Mouse (Mus musculus) CH12.LX (cell line): ENCODE measurements around the gene Gm19410. TPM values are rescaled to one million over a fixed set of nuclear protein-coding genes. Genes with fewer than 3 reads are reported as not detected.

ENCODE experiments used
- DNase-seq: peaks from one replicate; pipeline ENCODE4 v3.0.0-alpha.2; 2013; ENCODE audit errors: extremely low read depth
- H3K27ac ChIP-seq: 2 replicates; pipeline ENCODE4 v1.5.1; 2012; ENCODE audit warnings: low read depth, mild to moderate bottlenecking, control low read depth, moderate library complexity; ENCODE audit not compliant: insufficient read depth
- H3K27me3 ChIP-seq: replicated peaks from 2 replicates; pipeline ENCODE3; 2012; ENCODE audit warnings: inconsistent platforms
- H3K36me3 ChIP-seq, 2 experiments: replicated peaks in 1 of 2; 2 replicates each; pipeline versions ENCODE3 to v1.6.1; 2012; ENCODE audit warnings: inconsistent platforms in 1 of 2, low read length in 1 of 2, mild to moderate bottlenecking in 1 of 2, mixed read lengths in 1 of 2, moderate library complexity in 1 of 2; ENCODE audit not compliant: control insufficient read depth in 1 of 2, insufficient read depth in 1 of 2
- H3K4me1 ChIP-seq, 2 experiments: 2 replicates each; pipeline ENCODE4 v1.6.1; 2012; ENCODE audit warnings: inconsistent platforms in 1 of 2, moderate library complexity in 1 of 2; ENCODE audit not compliant: insufficient read depth in 2 of 2, control insufficient read depth in 1 of 2
- H3K4me2 ChIP-seq: 2 replicates; pipeline ENCODE4 v1.6.1; 2012; ENCODE audit warnings: low read depth, mild to moderate bottlenecking, control low read depth; ENCODE audit not compliant: poor library complexity, insufficient read depth, severe bottlenecking
- H3K4me3 ChIP-seq, 3 experiments: fragments of 150-350 bp in 1 of 3; sonication (generic) in 1 of 3; replicated peaks in 1 of 3; 2 replicates each; pipeline versions ENCODE3 to v1.5.1; 2011 to 2012; ENCODE audit warnings: low read depth in 2 of 3, low read length in 2 of 3, mild to moderate bottlenecking in 2 of 3, moderate library complexity in 2 of 3, control low read depth in 1 of 3, improper control_type of control experiment in 1 of 3, inconsistent platforms in 1 of 3, mixed read lengths in 1 of 3; ENCODE audit not compliant: poor library complexity in 1 of 3
- H3K79me2 ChIP-seq: replicated peaks from 2 replicates; pipeline ENCODE4 v1.6.1; 2012; ENCODE audit warnings: mild to moderate bottlenecking, moderate library complexity; ENCODE audit not compliant: control insufficient read depth, poor library complexity, insufficient read depth, severe bottlenecking; ENCODE audit errors: extremely low read depth
- H3K9ac ChIP-seq: 2 replicates; pipeline ENCODE4 v1.6.1; 2012; ENCODE audit warnings: low read depth, mild to moderate bottlenecking, control low read depth, moderate library complexity; ENCODE audit not compliant: insufficient read depth
- H3K9me3 ChIP-seq: replicated peaks from 2 replicates; pipeline ENCODE3; 2012; ENCODE audit warnings: low read length, inconsistent platforms, mixed read lengths
- BHLHE40 ChIP-seq: IDR thresholded peaks from 2 replicates; pipeline ENCODE4 v1.6.1; 2011; ENCODE audit warnings: mild to moderate bottlenecking, low read depth, low read length, improper control_type of control experiment
- CTCF ChIP-seq, 2 experiments: IDR thresholded peaks in 1 of 2; conservative IDR thresholded peaks in 1 of 2; 2 replicates each; pipeline ENCODE4 v1.5.1; 2011 to 2012; ENCODE audit warnings: low read depth in 2 of 2, low read length in 2 of 2, improper control_type of control experiment in 1 of 2, inconsistent platforms in 1 of 2, mild to moderate bottlenecking in 1 of 2, moderate library complexity in 1 of 2
- E2F4 ChIP-seq: IDR thresholded peaks from 2 replicates; pipeline ENCODE4 v1.6.1; 2011; ENCODE audit warnings: low read depth, low read length, improper control_type of control experiment; ENCODE audit not compliant: insufficient replicate concordance
- ELF1 ChIP-seq: IDR thresholded peaks from 2 replicates; pipeline ENCODE4 v1.6.1; 2014; ENCODE audit warnings: low read depth, mild to moderate bottlenecking, inconsistent platforms, low read length, improper control_type of control experiment
- ETS1 ChIP-seq: conservative IDR thresholded peaks from 2 replicates; pipeline ENCODE4 v1.6.1; 2012; ENCODE audit warnings: low read depth, mild to moderate bottlenecking, inconsistent platforms, low read length, improper control_type of control experiment, moderate library complexity
- IRF4 ChIP-seq: IDR thresholded peaks from 2 replicates; pipeline ENCODE4 v1.6.1; 2014; ENCODE audit warnings: low read depth, mild to moderate bottlenecking, inconsistent platforms, low read length, improper control_type of control experiment
- JUN ChIP-seq: IDR thresholded peaks from 2 replicates; pipeline ENCODE4 v1.6.1; 2011; ENCODE audit warnings: low read depth, mild to moderate bottlenecking, low read length, improper control_type of control experiment, moderate library complexity; ENCODE audit not compliant: insufficient read depth
- MAFK ChIP-seq: IDR thresholded peaks from 2 replicates; pipeline ENCODE4 v1.6.1; 2011; ENCODE audit warnings: low read length, improper control_type of control experiment; ENCODE audit not compliant: insufficient replicate concordance
- MXI1 ChIP-seq: IDR thresholded peaks from 2 replicates; pipeline ENCODE4 v1.6.1; 2011; ENCODE audit warnings: mild to moderate bottlenecking, low read depth, low read length, improper control_type of control experiment
- NELFE ChIP-seq: IDR thresholded peaks from 2 replicates; pipeline ENCODE4 v1.6.1; 2011; ENCODE audit warnings: low read depth, low read length, improper control_type of control experiment
- PAX5 ChIP-seq: IDR thresholded peaks from 2 replicates; pipeline ENCODE4 v1.6.1; 2012; ENCODE audit warnings: low read length, inconsistent platforms, mixed read lengths
- POLR2AphosphoS2 ChIP-seq: IDR thresholded peaks from 2 replicates; pipeline ENCODE4 v1.6.1; 2011; ENCODE audit warnings: low read depth, low read length, improper control_type of control experiment
- SIN3A ChIP-seq: IDR thresholded peaks from 2 replicates; pipeline ENCODE4 v1.6.1; 2012; ENCODE audit warnings: low read length, improper control_type of control experiment, inconsistent platforms
- SMC3 ChIP-seq: IDR thresholded peaks from 2 replicates; pipeline ENCODE4 v1.6.1; 2011; ENCODE audit warnings: low read depth, low read length, improper control_type of control experiment
- UBTF ChIP-seq: IDR thresholded peaks from 2 replicates; pipeline ENCODE4 v1.6.1; 2012; ENCODE audit warnings: low read depth, mild to moderate bottlenecking, inconsistent platforms, low read length, improper control_type of control experiment, moderate library complexity
- USF1 ChIP-seq: IDR thresholded peaks from 2 replicates; pipeline ENCODE4 v1.6.1; 2014; ENCODE audit warnings: low read depth, mild to moderate bottlenecking, inconsistent platforms, low read length, improper control_type of control experiment
- ZKSCAN1 ChIP-seq: IDR thresholded peaks from 2 replicates; pipeline ENCODE4 v1.6.1; 2012; ENCODE audit warnings: low read depth, inconsistent platforms, low read length, improper control_type of control experiment, borderline replicate concordance
- ZNF384 ChIP-seq: IDR thresholded peaks from 2 replicates; pipeline ENCODE4 v1.6.1; 2012; ENCODE audit warnings: low read depth, low read length, improper control_type of control experiment, inconsistent platforms
- dilution Hi-C: fragments of 300-500 bp; cut with MboI; formaldehyde crosslinking; loops from 2 replicates; pipeline ENCODE4 v1.14.3; 2020; ENCODE audit warnings: low sequenced_read_pairs; ENCODE audit not compliant: extremely low pct_unique_long_range_greater_than_20kb, extremely low pct_ligation_motif_present
- in situ Hi-C: fragments of 300-500 bp; cut with MboI; formaldehyde crosslinking; loops from 3 replicates; pipeline ENCODE4 v1.14.3; 2019; ENCODE audit warnings: low sequenced_read_pairs, low pct_ligation_motif_present, low pct_unique_long_range_greater_than_20kb, mixed read lengths
- polyA plus RNA-seq: library from polyadenylated mRNA; unstranded; fragments of >175 nt; gene quantifications from 2 replicates; pipeline ENCODE4 v1.2.1, GENCODE M21; 2012; ENCODE audit warnings: low read depth; ENCODE audit not compliant: insufficient read length
- total RNA-seq, 2 experiments: library from RNA; depleted of rRNA; stranded (reverse); fragments of 300-350 nt in 1 of 2; fragments of >200 nt in 1 of 2; gene quantifications; 2 replicates each; pipeline ENCODE4 v1.2.3; 2012 to 2014

Gene Gm19410
- total RNA-seq (2012; rRNA removed): under 0.01 TPM in 1 of 2 replicates, not detected in the other
- total RNA-seq (2014; rRNA removed): not detected in 2 replicates
- polyA plus RNA-seq: not detected in 2 replicates

- Histone ChIP-seq H3K9me3 (no peaks in the 10 kb centered on the region), H3K9ac (no peak within 1 kb of the TSS), H3K79me2 (no peaks in the 10 kb centered on the region), H3K4me2 (no peak within 1 kb of the TSS)
- DNase-seq: no peak
- TF ChIP-seq MAFK (no peak), JUN (no peak), IRF4 (no peak), ETS1 (no peak), ZKSCAN1 (no peak), ELF1 (no peak), CTCF (conservative IDR thresholded peaks at IDR 0.05 in 1 of 2, IDR thresholded peaks at IDR 0.05 in 1 of 2; ENCODE audit: low read depth in 2 of 2, low read length in 2 of 2) (no peak), UBTF (no peak), NELFE (no peak), MXI1 (no peak), USF1 (no peak)
- TF ChIP-seq, all 38 proteins: peak for 0
- Histone ChIP-seq H3K27me3 (no peaks in the 10 kb centered on the region), H3K27ac (no peak within 1 kb of the TSS), H3K36me3 (no peaks in the 10 kb centered on the region), H3K4me1 (no peaks in the 10 kb centered on the region; a peak in 1 of 4 replicates), H3K4me3 (no peak within 1 kb of the TSS)
- dilution Hi-C loops: no loop called here
- in situ Hi-C loops: no loop called here
Observed at GRCm38 (mm10) chr8:35765499-35766193, at the start of gene Gm19410. TSS of gene Gm19410 (plus strand) at chr8:35765790.

GRCm38 (mm10) chr8:35730776-35731175 is 34.8 kb upstream of the Gm19410 start:
- H3K27ac ChIP-seq: no peak overlapping the region
- dilution Hi-C loops (no loop called here), in situ Hi-C loops (loop anchor here (10.0 kb wide), 1 partner anchor 614 kb away; no protein-coding TSS in a partner anchor)
- H3K4me3 ChIP-seq: no peak overlapping the region
- H3K79me2 ChIP-seq: no peaks in the 10 kb centered on the region
- no peak overlapping the region for H3K9ac ChIP-seq
- TF ChIP-seq SMC3 (no peak), ZNF384 (no peak), E2F4 (no peak), POLR2AphosphoS2 (no peak), UBTF (no peak), PAX5 (no peak), SIN3A (no peak), MXI1 (no peak), BHLHE40 (no peak)
- no peaks in the 10 kb centered on the region for H3K27me3 ChIP-seq
- no peaks in the 10 kb centered on the region for H3K9me3 ChIP-seq
- no peaks in the 10 kb centered on the region for H3K36me3 ChIP-seq
- H3K4me2 ChIP-seq: no peak overlapping the region
- DNase-seq: no peak
- H3K4me1 ChIP-seq: peaks cover under 1 to 6% of the 10 kb centered on the region in 2 experiments; a peak in 3 of 4 replicates
